Mouse (Mus musculus): ENCODE measurements at regions not wholly inside any gene's neighbourhood (a gene's known extent, or its start where the extent isn't known, plus 50 kb on each side); places are given as distances from the start of the nearest gene placed in this dataset.

- Histone ChIP-seq H3K4me1 (ENCODE audit: control insufficient read depth, insufficient read depth, low read length) (no peaks in the 10 kb centered on the region), H3K4me3 (ENCODE audit: low read depth, low read length) (no peak overlapping the region), H3K27me3 (ENCODE audit: control insufficient read depth, insufficient read depth, low read length, poor library complexity, severe bottlenecking) (no peaks in the 10 kb centered on the region), H3K9ac (ENCODE audit: low read depth, poor library complexity, severe bottlenecking) (no peak overlapping the region), H3K36me3 (ENCODE audit: control insufficient read depth, insufficient read depth, low read length, poor library complexity, severe bottlenecking) (no peaks in the 10 kb centered on the region), H3K27ac (ENCODE audit: insufficient read depth, low read length) (no peak overlapping the region), H3K9me3 (replicated peaks; ENCODE audit: control insufficient read depth, insufficient read depth, low read length, poor library complexity, severe bottlenecking) (no peaks in the 10 kb centered on the region)
- no peak for TF ChIP-seq EP300 (IDR thresholded peaks at IDR 0.05; ENCODE audit: insufficient read depth, low read depth, low read length)
- no peak for TF ChIP-seq POLR2A (IDR thresholded peaks at IDR 0.05; ENCODE audit: insufficient read depth, low read length)
- no peak for TF ChIP-seq CTCF (IDR thresholded peaks at IDR 0.05; ENCODE audit: low read depth, low read length)
Observed at GRCm38 (mm10) chr2:106318695-106319266, 315.4 kb upstream of the Dnajc24 start.

GRCm38 (mm10) chr2:106346781-106347180 is 343.4 kb upstream of the Dnajc24 start:
- H3K36me3 ChIP-seq (ENCODE audit: control insufficient read depth, insufficient read depth, low read length, poor library complexity, severe bottlenecking) = no peaks in the 10 kb centered on the region
- no peak overlapping the region for H3K4me3 ChIP-seq (ENCODE audit: low read depth, low read length)
- no peak overlapping the region for H3K27ac ChIP-seq (ENCODE audit: insufficient read depth, low read length)
- no peaks in the 10 kb centered on the region for H3K27me3 ChIP-seq (ENCODE audit: control insufficient read depth, insufficient read depth, low read length, poor library complexity, severe bottlenecking)
- H3K4me1 ChIP-seq (ENCODE audit: control insufficient read depth, insufficient read depth, low read length) = no peaks in the 10 kb centered on the region
- H3K9ac ChIP-seq (ENCODE audit: low read depth, poor library complexity, severe bottlenecking) = no peak overlapping the region
- TF ChIP-seq POLR2A (IDR thresholded peaks at IDR 0.05; ENCODE audit: insufficient read depth, low read length) (no peak), EP300 (IDR thresholded peaks at IDR 0.05; ENCODE audit: insufficient read depth, low read depth, low read length) (no peak), CTCF (IDR thresholded peaks at IDR 0.05; ENCODE audit: low read depth, low read length) (no peak)
- no peaks in the 10 kb centered on the region for H3K9me3 ChIP-seq (replicated peaks; ENCODE audit: control insufficient read depth, insufficient read depth, low read length, poor library complexity, severe bottlenecking)

- no peak for TF ChIP-seq POLR2A (IDR thresholded peaks at IDR 0.05; ENCODE audit: insufficient read depth, low read length)
- no peak for TF ChIP-seq CTCF (IDR thresholded peaks at IDR 0.05; ENCODE audit: low read depth, low read length)
- TF ChIP-seq EP300 (IDR thresholded peaks at IDR 0.05; ENCODE audit: insufficient read depth, low read depth, low read length) = no peak
- Histone ChIP-seq H3K36me3 (ENCODE audit: control insufficient read depth, insufficient read depth, low read length, poor library complexity, severe bottlenecking) (no peaks in the 10 kb centered on the region), H3K4me3 (ENCODE audit: low read depth, low read length) (no peak overlapping the region), H3K9ac (ENCODE audit: low read depth, poor library complexity, severe bottlenecking) (no peak overlapping the region), H3K27ac (ENCODE audit: insufficient read depth, low read length) (no peak overlapping the region), H3K9me3 (replicated peaks; ENCODE audit: control insufficient read depth, insufficient read depth, low read length, poor library complexity, severe bottlenecking) (no peaks in the 10 kb centered on the region), H3K27me3 (ENCODE audit: control insufficient read depth, insufficient read depth, low read length, poor library complexity, severe bottlenecking) (no peaks in the 10 kb centered on the region), H3K4me1 (ENCODE audit: control insufficient read depth, insufficient read depth, low read length) (no peaks in the 10 kb centered on the region)
Observed at GRCm38 (mm10) chr2:106347249-106347648, 343.9 kb upstream of the Dnajc24 start.

- Histone ChIP-seq H3K36me3 (ENCODE audit: control insufficient read depth, insufficient read depth, low read length, poor library complexity, severe bottlenecking) (no peaks in the 10 kb centered on the region), H3K9ac (ENCODE audit: low read depth, poor library complexity, severe bottlenecking) (no peak overlapping the region), H3K4me3 (ENCODE audit: low read depth, low read length) (no peak overlapping the region), H3K27me3 (ENCODE audit: control insufficient read depth, insufficient read depth, low read length, poor library complexity, severe bottlenecking) (no peaks in the 10 kb centered on the region), H3K4me1 (ENCODE audit: control insufficient read depth, insufficient read depth, low read length) (no peaks in the 10 kb centered on the region), H3K9me3 (replicated peaks; ENCODE audit: control insufficient read depth, insufficient read depth, low read length, poor library complexity, severe bottlenecking) (no peaks in the 10 kb centered on the region), H3K27ac (ENCODE audit: insufficient read depth, low read length) (no peak overlapping the region)
- TF ChIP-seq EP300 (IDR thresholded peaks at IDR 0.05; ENCODE audit: insufficient read depth, low read depth, low read length) (no peak), CTCF (IDR thresholded peaks at IDR 0.05; ENCODE audit: low read depth, low read length) (no peak), POLR2A (IDR thresholded peaks at IDR 0.05; ENCODE audit: insufficient read depth, low read length) (no peak)
Observed at GRCm38 (mm10) chr2:106355565-106355964, 337.5 kb upstream of the Mpped2 start.

DNA sequence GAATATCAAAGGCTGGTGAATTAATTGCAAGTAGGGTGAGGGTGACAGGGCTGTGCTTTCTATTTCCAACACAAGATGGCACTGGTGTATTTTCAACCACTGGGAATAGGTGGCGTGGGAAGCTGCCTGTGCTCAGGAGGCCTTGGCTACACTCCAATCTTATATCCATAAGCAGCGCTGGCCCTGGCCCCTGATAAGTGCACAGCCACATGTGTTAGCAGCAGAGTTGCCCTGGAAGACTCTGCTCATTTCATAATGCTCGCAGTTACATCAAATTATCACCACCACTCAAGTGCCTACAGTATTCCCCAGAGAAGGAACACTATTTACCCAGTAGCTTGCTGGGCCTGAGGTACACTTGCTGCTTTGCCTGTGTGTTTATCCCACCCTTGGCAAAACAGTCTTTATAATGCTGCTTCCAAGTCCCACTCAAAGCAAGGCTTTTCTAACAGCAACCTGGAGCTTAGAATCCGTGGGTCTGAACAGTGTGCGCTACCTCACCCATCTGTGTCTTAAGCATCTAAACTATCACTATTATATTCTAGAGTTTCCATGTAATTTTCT is 337.0 kb upstream of the Mpped2 start:
- H3K4me3 ChIP-seq (ENCODE audit: low read depth, low read length) = no peak overlapping the region
- TF ChIP-seq CTCF (IDR thresholded peaks at IDR 0.05; ENCODE audit: low read depth, low read length) (peak; percentile 68), POLR2A (IDR thresholded peaks at IDR 0.05; ENCODE audit: insufficient read depth, low read length) (no peak)
- no peaks in the 10 kb centered on the region for H3K4me1 ChIP-seq (ENCODE audit: control insufficient read depth, insufficient read depth, low read length)
- H3K27me3 ChIP-seq (ENCODE audit: control insufficient read depth, insufficient read depth, low read length, poor library complexity, severe bottlenecking) = no peaks in the 10 kb centered on the region
- H3K36me3 ChIP-seq (ENCODE audit: control insufficient read depth, insufficient read depth, low read length, poor library complexity, severe bottlenecking) = no peaks in the 10 kb centered on the region
- H3K27ac ChIP-seq (ENCODE audit: insufficient read depth, low read length) = no peak overlapping the region
- H3K9ac ChIP-seq (ENCODE audit: low read depth, poor library complexity, severe bottlenecking) = no peak overlapping the region
- H3K9me3 ChIP-seq (replicated peaks; ENCODE audit: control insufficient read depth, insufficient read depth, low read length, poor library complexity, severe bottlenecking) = no peaks in the 10 kb centered on the region

DNA sequence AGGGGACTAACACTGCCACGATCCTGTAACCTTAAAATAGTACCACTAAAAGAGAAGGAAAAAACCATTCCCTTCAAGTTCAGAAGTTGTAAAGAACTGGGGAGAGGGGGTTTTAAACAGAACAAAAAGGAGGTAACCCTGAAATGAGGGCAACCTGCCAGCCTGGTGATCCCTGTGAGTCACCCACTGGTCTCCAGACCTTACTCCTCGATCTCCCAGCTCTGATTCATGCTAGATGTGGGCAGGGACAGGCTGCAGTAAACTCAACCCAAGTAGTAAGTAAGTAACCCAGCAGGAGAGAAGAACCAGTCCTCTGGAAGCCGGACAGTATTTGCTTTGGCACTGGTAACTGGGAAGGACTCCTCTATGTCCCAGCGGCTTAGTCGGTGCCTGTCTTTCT is 324.4 kb upstream of the Mpped2 start:
- no peaks in the 10 kb centered on the region for H3K4me1 ChIP-seq (ENCODE audit: control insufficient read depth, insufficient read depth, low read length)
- no peak overlapping the region for H3K9ac ChIP-seq (ENCODE audit: low read depth, poor library complexity, severe bottlenecking)
- H3K27me3 ChIP-seq (ENCODE audit: control insufficient read depth, insufficient read depth, low read length, poor library complexity, severe bottlenecking) = no peaks in the 10 kb centered on the region
- H3K36me3 ChIP-seq (ENCODE audit: control insufficient read depth, insufficient read depth, low read length, poor library complexity, severe bottlenecking) = no peaks in the 10 kb centered on the region
- H3K4me3 ChIP-seq (ENCODE audit: low read depth, low read length) = no peak overlapping the region
- no peaks in the 10 kb centered on the region for H3K9me3 ChIP-seq (replicated peaks; ENCODE audit: control insufficient read depth, insufficient read depth, low read length, poor library complexity, severe bottlenecking)
- no peak for TF ChIP-seq POLR2A (IDR thresholded peaks at IDR 0.05; ENCODE audit: insufficient read depth, low read length)
- no peak for TF ChIP-seq CTCF (IDR thresholded peaks at IDR 0.05; ENCODE audit: low read depth, low read length)
- TF ChIP-seq EP300 (IDR thresholded peaks at IDR 0.05; ENCODE audit: insufficient read depth, low read depth, low read length) = no peak
- no peak overlapping the region for H3K27ac ChIP-seq (ENCODE audit: insufficient read depth, low read length)
